Mouse (Mus musculus) kidney, embryonic 14.5 days (tissue): Measurements from ENCODE around the gene Tubg2. TPM values are rescaled to one million over a fixed set of nuclear protein-coding genes. Genes with fewer than 3 reads are reported as not detected.
A peak's percentile ranks its signal among the peaks of the same experiment; 100 is the strongest.

Source experiments
- ATAC-seq: fragments of 200-750 bp; cut with Nextera tagmentation; 2 replicates; pipeline ENCODE4 v1.8.0; 2017; ENCODE audit warnings: moderate number of reproducible peaks, mild to moderate bottlenecking, moderate TSS enrichment, moderate library complexity; ENCODE audit not compliant: low FRiP score, low TSS enrichment
- H3K27ac ChIP-seq: fragments of 300-500 bp; sonication (generic); 2 replicates; pipeline ENCODE4 v1.5.1; 2014; ENCODE audit warnings: low read depth, mild to moderate bottlenecking, low read length, moderate library complexity, mixed read lengths
- H3K27me3 ChIP-seq: fragments of 300-500 bp; sonication (generic); 2 replicates; pipeline ENCODE4 v1.6.1; 2014; ENCODE audit warnings: mild to moderate bottlenecking, low read length; ENCODE audit not compliant: control insufficient read depth, insufficient read depth
- H3K36me3 ChIP-seq: fragments of 300-500 bp; sonication (generic); 2 replicates; pipeline ENCODE4 v1.6.1; 2014; ENCODE audit warnings: low read length, mixed read lengths; ENCODE audit not compliant: control insufficient read depth, insufficient read depth
- H3K4me1 ChIP-seq: fragments of 300-500 bp; sonication (generic); 2 replicates; pipeline ENCODE4 v1.6.1; 2014; ENCODE audit warnings: low read length, mixed read lengths; ENCODE audit not compliant: control insufficient read depth, insufficient read depth
- H3K4me2 ChIP-seq: fragments of 300-500 bp; sonication (generic); replicated peaks from 2 replicates; pipeline ENCODE4 v1.6.1; 2014; ENCODE audit warnings: low read depth, mild to moderate bottlenecking, low read length
- H3K4me3 ChIP-seq: fragments of 300-500 bp; sonication (generic); 2 replicates; pipeline ENCODE4 v1.5.1; 2014; ENCODE audit warnings: mild to moderate bottlenecking, low read length
- H3K9ac ChIP-seq: fragments of 300-500 bp; sonication (generic); 2 replicates; pipeline ENCODE4 v1.6.1; 2014; ENCODE audit warnings: low read depth, mild to moderate bottlenecking, low read length, moderate library complexity
- H3K9me3 ChIP-seq: fragments of 300-500 bp; sonication (generic); 2 replicates; pipeline ENCODE4 v1.6.1; 2016; ENCODE audit warnings: low read length; ENCODE audit not compliant: control insufficient read depth
- WGBS: fragments of 180-500 bp; shearing (Covaris S2); extraction: QIAGEN DNeasy Blood & Tissue Kit; methylation state at CpG from one replicate; pipeline ENCODE4 v1.1.7; 2014; 5-methylcytosine and 5-hydroxymethylcytosine counted together
- polyA plus RNA-seq: library from polyadenylated mRNA; unstranded; fragments of >200 nt; fragmentation: Nextera tagmentation; extraction: Ambion mirVana; gene quantifications from 2 replicates; pipeline ENCODE4 v1.2.1, GENCODE M21; 2014

Tubg2 gene
- polyA plus RNA-seq, 1 experiment from 2014 or later: 4.5 TPM

- WGBS: 87% methylated on average over 6 of the region's 6 CpGs
- Histone ChIP-seq H3K36me3 (peaks cover 1% of the 10 kb centered on the region), H3K4me3 (no peak overlapping the region), H3K27me3 (no peaks in the 10 kb centered on the region), H3K4me2 (no peak overlapping the region), H3K27ac (no peak overlapping the region), H3K9me3 (peaks cover 3% of the 10 kb centered on the region; the same call in 1 of the 2 replicates), H3K9ac (no peak overlapping the region), H3K4me1 (no peaks in the 10 kb centered on the region)
- ATAC-seq: no peak
These were observed 24.0 kb upstream of the Tubg2 start for GRCm38 (mm10) chr11:101131701-101132100.

- peak; percentile 50; the same call in 1 of the 2 replicates for ATAC-seq
- 59% methylated on average over 12 of the region's 12 CpGs for WGBS
- Histone ChIP-seq H3K9ac (no peak overlapping the region), H3K4me2 (no peak overlapping the region), H3K27me3 (no peaks in the 10 kb centered on the region), H3K4me1 (no peaks in the 10 kb centered on the region), H3K4me3 (no peak overlapping the region), H3K27ac (no peak overlapping the region), H3K9me3 (peaks cover 3% of the 10 kb centered on the region; the same call in 1 of the 2 replicates), H3K36me3 (no peaks in the 10 kb centered on the region)
These were observed 22.7 kb upstream of the Tubg2 start for GRCm38 (mm10) chr11:101133037-101133436.

- Histone ChIP-seq H3K27ac (no peak overlapping the region), H3K9me3 (peaks cover 3% of the 10 kb centered on the region; the same call in 1 of the 2 replicates), H3K27me3 (no peaks in the 10 kb centered on the region), H3K36me3 (no peaks in the 10 kb centered on the region), H3K9ac (no peak overlapping the region), H3K4me2 (no peak overlapping the region), H3K4me1 (peaks cover 3% of the 10 kb centered on the region), H3K4me3 (no peak overlapping the region)
- ATAC-seq: no peak
- 66% methylated on average over 13 of the region's 13 CpGs for WGBS
These were observed 21.4 kb upstream of the Tubg2 start for GRCm38 (mm10) chr11:101134217-101134865.

GRCm38 (mm10) chr11:101137000-101137399 is 18.7 kb upstream of the Tubg2 start:
- Histone ChIP-seq H3K4me1 (peaks cover 6% of the 10 kb centered on the region), H3K4me3 (no peak overlapping the region), H3K27me3 (no peaks in the 10 kb centered on the region; the same call in 1 of the 2 replicates), H3K9ac (no peak overlapping the region), H3K9me3 (no peaks in the 10 kb centered on the region), H3K27ac (no peak overlapping the region), H3K4me2 (no peak overlapping the region), H3K36me3 (no peaks in the 10 kb centered on the region)
- no peak for ATAC-seq
- 84% methylated on average over 7 of the region's 7 CpGs for WGBS

- Histone ChIP-seq H3K4me1 (peaks cover 9% of the 10 kb centered on the region), H3K9me3 (no peaks in the 10 kb centered on the region), H3K36me3 (no peaks in the 10 kb centered on the region), H3K4me3 (no peak overlapping the region; the same call in 1 of the 2 replicates), H3K27ac (peak overlapping the region; percentile 76), H3K4me2 (peak overlapping the region; percentile 17), H3K9ac (peak overlapping the region; percentile 31; the same call in 1 of the 2 replicates), H3K27me3 (no peaks in the 10 kb centered on the region; the same call in 1 of the 2 replicates)
- 12% methylated on average over 15 of the region's 15 CpGs for WGBS
- peak; percentile 83 for ATAC-seq
These were observed 17.0 kb upstream of the Tubg2 start for GRCm38 (mm10) chr11:101138536-101139181.

GRCm38 (mm10) chr11:101140164-101140819 is 15.4 kb upstream of the Tubg2 start:
- Histone ChIP-seq H3K9ac (peak overlapping the region; percentile 40), H3K9me3 (no peaks in the 10 kb centered on the region), H3K4me1 (peaks cover 12% of the 10 kb centered on the region), H3K4me2 (peak overlapping the region; percentile 44), H3K36me3 (no peaks in the 10 kb centered on the region), H3K27me3 (no peaks in the 10 kb centered on the region; the same call in 1 of the 2 replicates), H3K27ac (no peak overlapping the region), H3K4me3 (peak overlapping the region; percentile 24)
- 46% methylated on average over 27 of the region's 27 CpGs for WGBS
- no peak for ATAC-seq

GRCm38 (mm10) chr11:101141088-101141487 is 14.6 kb upstream of the Tubg2 start:
- peaks cover 12% of the 10 kb centered on the region for H3K4me1 ChIP-seq
- H3K27ac ChIP-seq: no peak overlapping the region
- 82% methylated on average over 8 of the region's 8 CpGs for WGBS
- no peaks in the 10 kb centered on the region for H3K36me3 ChIP-seq
- no peak overlapping the region for H3K9ac ChIP-seq
- no peaks in the 10 kb centered on the region; the same call in 1 of the 2 replicates for H3K27me3 ChIP-seq
- no peak for ATAC-seq
- no peak overlapping the region for H3K4me3 ChIP-seq
- H3K9me3 ChIP-seq: no peaks in the 10 kb centered on the region
- no peak overlapping the region for H3K4me2 ChIP-seq

GRCm38 (mm10) chr11:101142215-101142967 is 13.3 kb upstream of the Tubg2 start:
- Histone ChIP-seq H3K9ac (no peak overlapping the region), H3K4me2 (no peak overlapping the region), H3K4me3 (no peak overlapping the region), H3K9me3 (no peaks in the 10 kb centered on the region), H3K27me3 (no peaks in the 10 kb centered on the region; the same call in 1 of the 2 replicates), H3K27ac (no peak overlapping the region), H3K4me1 (peaks cover 12% of the 10 kb centered on the region), H3K36me3 (no peaks in the 10 kb centered on the region)
- WGBS: 88% methylated on average over 10 of the region's 10 CpGs
- no peak for ATAC-seq
